Mouse (Mus musculus) midbrain, embryonic 16.5 days (tissue): ENCODE data around the gene Capn8. TPM values are rescaled to one million over a fixed set of nuclear protein-coding genes. Genes with fewer than 3 reads are reported as not detected.

ENCODE experiments used
- ATAC-seq: fragments of 200-750 bp; cut with Nextera tagmentation; 2 replicates; pipeline ENCODE4 v1.8.0; 2017; ENCODE audit warnings: moderate TSS enrichment
- H3K27ac ChIP-seq: fragments of 300-500 bp; sonication (generic); 2 replicates; pipeline ENCODE4 v1.5.1; 2014; ENCODE audit warnings: mild to moderate bottlenecking, low read length, mixed read lengths
- H3K27me3 ChIP-seq: fragments of 300-500 bp; sonication (generic); 2 replicates; pipeline ENCODE4 v1.6.1; 2014; ENCODE audit warnings: low read depth, low read length, mixed read lengths; ENCODE audit not compliant: control insufficient read depth, insufficient read depth
- H3K36me3 ChIP-seq: fragments of 300-500 bp; sonication (generic); 2 replicates; pipeline ENCODE4 v1.6.1; 2014; ENCODE audit warnings: mild to moderate bottlenecking, low read length, moderate library complexity, mixed read lengths; ENCODE audit not compliant: control insufficient read depth, insufficient read depth
- H3K4me1 ChIP-seq: fragments of 300-500 bp; sonication (generic); 2 replicates; pipeline ENCODE4 v1.6.1; 2014; ENCODE audit warnings: mild to moderate bottlenecking, low read length, mixed read lengths; ENCODE audit not compliant: control insufficient read depth, insufficient read depth
- H3K4me2 ChIP-seq: fragments of 300-500 bp; sonication (generic); 2 replicates; pipeline ENCODE4 v1.6.1; 2014; ENCODE audit warnings: mild to moderate bottlenecking, low read length, mixed read lengths
- H3K4me3 ChIP-seq: fragments of 300-500 bp; sonication (generic); 2 replicates; pipeline ENCODE4 v1.5.1; 2014; ENCODE audit warnings: low read depth, mild to moderate bottlenecking, low read length, moderate library complexity, mixed read lengths
- H3K9ac ChIP-seq: fragments of 300-500 bp; sonication (generic); 2 replicates; pipeline ENCODE4 v1.6.1; 2014; ENCODE audit warnings: low read depth, low read length, mixed read lengths
- H3K9me3 ChIP-seq: fragments of 300-500 bp; sonication (generic); replicated peaks from 2 replicates; pipeline ENCODE4 v1.6.1; 2014; ENCODE audit warnings: mild to moderate bottlenecking, low read length, mixed read lengths; ENCODE audit not compliant: control insufficient read depth, poor library complexity, severe bottlenecking
- WGBS: fragments of 180-500 bp; shearing (Covaris S2); extraction: QIAGEN DNeasy Blood & Tissue Kit; methylation state at CpG from one replicate; pipeline ENCODE4 v1.1.7; 2014; 5-methylcytosine and 5-hydroxymethylcytosine counted together
- polyA plus RNA-seq: library from polyadenylated mRNA; unstranded; fragments of >200 nt; fragmentation: Nextera tagmentation; extraction: Ambion mirVana; gene quantifications from 2 replicates; pipeline ENCODE4 v1.2.1, GENCODE M21; 2015

Gene Capn8
- polyA plus RNA-seq, 1 experiment from 2014 or later, result 0.21 TPM

- H3K9ac ChIP-seq, result no peak overlapping the region
- H3K4me2 ChIP-seq, result no peak overlapping the region
- no peaks in the 10 kb centered on the region for H3K27me3 ChIP-seq
- H3K4me1 ChIP-seq, result peaks cover 4% of the 10 kb centered on the region; the same call in 1 of the 2 replicates
- no peak overlapping the region for H3K27ac ChIP-seq
- no peak for ATAC-seq
- no peaks in the 10 kb centered on the region for H3K9me3 ChIP-seq
- 67% methylated on average over 5 of the region's 5 CpGs for WGBS
- H3K36me3 ChIP-seq, result no peaks in the 10 kb centered on the region
- no peak overlapping the region for H3K4me3 ChIP-seq
Observed at GRCm38 (mm10) chr1:182542110-182542509, 22.7 kb upstream of the Capn8 start.

- no peak overlapping the region for H3K4me3 ChIP-seq
- ATAC-seq, result no peak
- WGBS, result 86% methylated on average over 8 of the region's 8 CpGs
- no peaks in the 10 kb centered on the region for H3K27me3 ChIP-seq
- H3K4me1 ChIP-seq, result peaks cover 4% of the 10 kb centered on the region; the same call in 1 of the 2 replicates
- H3K9me3 ChIP-seq, result no peaks in the 10 kb centered on the region
- no peaks in the 10 kb centered on the region for H3K36me3 ChIP-seq
- no peak overlapping the region for H3K9ac ChIP-seq
- no peak overlapping the region for H3K27ac ChIP-seq
- H3K4me2 ChIP-seq, result no peak overlapping the region
Observed at GRCm38 (mm10) chr1:182543136-182543535, 21.7 kb upstream of the Capn8 start.

DNA sequence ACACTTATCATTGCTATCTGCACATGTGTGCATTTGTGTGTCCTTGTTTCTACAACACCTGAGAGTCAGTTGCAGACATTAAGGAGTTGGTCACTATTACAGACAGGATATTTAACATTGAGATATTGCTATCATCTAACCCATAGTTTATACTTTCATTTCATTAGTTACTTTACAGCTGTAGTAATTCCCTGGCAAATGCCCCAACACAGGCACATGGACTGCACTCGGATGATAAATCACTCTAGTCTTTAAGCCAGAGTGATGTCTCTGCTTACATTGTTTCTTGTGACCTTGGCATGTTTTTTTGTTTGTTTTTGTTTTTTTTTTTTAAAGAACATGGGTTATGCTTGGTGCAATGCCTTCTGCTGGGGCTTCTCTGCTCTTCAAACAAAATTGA lies 20.9 kb upstream of the Capn8 start:
- no peaks in the 10 kb centered on the region for H3K36me3 ChIP-seq
- H3K4me1 ChIP-seq, result peaks cover 2% of the 10 kb centered on the region; the same call in 1 of the 2 replicates
- no peak overlapping the region for H3K4me3 ChIP-seq
- no peak for ATAC-seq
- H3K9ac ChIP-seq, result no peak overlapping the region
- no peaks in the 10 kb centered on the region for H3K27me3 ChIP-seq
- WGBS, result 59% methylated on average over 1 of the region's 1 CpGs
- H3K9me3 ChIP-seq, result no peaks in the 10 kb centered on the region
- H3K4me2 ChIP-seq, result no peak overlapping the region
- H3K27ac ChIP-seq, result no peak overlapping the region

- Histone ChIP-seq H3K9ac (no peak overlapping the region), H3K9me3 (no peaks in the 10 kb centered on the region), H3K4me2 (no peak overlapping the region), H3K27me3 (no peaks in the 10 kb centered on the region), H3K27ac (no peak overlapping the region), H3K4me3 (no peak overlapping the region), H3K4me1 (no peaks in the 10 kb centered on the region), H3K36me3 (no peaks in the 10 kb centered on the region)
- WGBS, result 80% methylated on average over 8 of the region's 8 CpGs
- no peak for ATAC-seq
Observed at GRCm38 (mm10) chr1:182550761-182551160, 14.0 kb upstream of the Capn8 start.

DNA sequence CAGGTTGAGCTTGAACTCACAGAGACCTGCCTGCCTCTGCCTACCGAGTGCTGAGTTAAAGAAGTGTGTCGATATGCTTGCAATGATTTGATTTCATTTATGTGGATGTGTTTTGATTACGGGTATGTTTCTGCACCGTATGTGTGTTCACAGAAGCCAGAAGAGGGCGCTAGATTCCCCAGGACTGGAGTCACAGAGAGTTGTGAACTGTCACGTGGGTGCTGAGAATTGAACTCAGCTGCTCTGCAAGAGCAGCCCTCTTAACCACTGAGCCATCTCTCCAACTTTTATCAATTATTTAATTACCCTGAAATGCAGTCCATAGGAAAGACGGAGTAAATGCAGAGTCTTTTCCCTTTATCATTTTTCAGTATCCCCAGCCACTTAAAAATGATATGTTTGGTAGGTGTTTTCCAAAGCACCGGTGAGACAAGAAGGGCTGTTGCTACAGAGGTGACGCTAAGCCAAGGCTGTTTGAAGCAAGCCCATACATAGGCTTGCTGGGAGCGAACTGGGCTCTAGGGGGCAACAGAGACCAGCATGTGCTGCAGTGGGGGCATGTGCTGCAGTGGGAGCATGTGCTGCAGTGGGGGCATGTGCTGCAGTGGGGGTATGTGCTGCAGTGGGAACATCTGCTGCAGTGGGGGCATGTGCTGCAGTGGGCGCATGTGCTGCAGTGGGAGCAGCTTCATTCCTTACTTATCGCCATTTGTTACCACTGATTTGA lies 11.0 kb upstream of the Capn8 start:
- no peak for ATAC-seq
- WGBS, result 61% methylated on average over 12 of the region's 12 CpGs
- no peaks in the 10 kb centered on the region for H3K36me3 ChIP-seq

DNA sequence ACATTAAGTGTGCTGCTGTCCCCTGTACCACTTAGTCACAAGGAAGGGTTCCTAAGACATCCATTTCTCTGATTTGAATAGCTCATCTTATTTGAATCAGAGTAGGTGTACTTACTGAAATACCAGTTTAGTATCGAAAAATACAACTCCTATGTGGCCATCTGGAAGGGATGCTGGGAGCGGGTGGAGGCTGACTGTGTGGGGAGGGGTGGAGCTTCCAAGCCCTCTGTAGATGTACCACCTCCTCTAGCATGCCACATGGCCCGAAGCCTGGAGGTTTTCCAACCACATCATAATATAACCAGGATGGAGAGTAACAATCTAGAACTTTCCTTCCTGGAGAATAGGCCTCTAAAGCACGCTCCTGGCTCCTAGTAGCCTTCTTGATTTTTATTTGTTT lies 6.5 kb upstream of the Capn8 start:
- ATAC-seq, result no peak
- H3K36me3 ChIP-seq, result no peaks in the 10 kb centered on the region
- peaks cover 8% of the 10 kb centered on the region for H3K4me1 ChIP-seq
- H3K27ac ChIP-seq, result no peak overlapping the region
- WGBS, result 84% methylated on average over 4 of the region's 4 CpGs
- no peaks in the 10 kb centered on the region for H3K27me3 ChIP-seq
- H3K4me2 ChIP-seq, result no peak overlapping the region
- no peak overlapping the region for H3K4me3 ChIP-seq
- no peak overlapping the region for H3K9ac ChIP-seq
- H3K9me3 ChIP-seq, result no peaks in the 10 kb centered on the region

More for the DNA sequence above, 11.0 kb upstream of the Capn8 start:
- Histone ChIP-seq H3K27me3 (no peaks in the 10 kb centered on the region), H3K9me3 (no peaks in the 10 kb centered on the region), H3K27ac (no peak overlapping the region), H3K4me2 (no peak overlapping the region), H3K4me3 (no peak overlapping the region), H3K4me1 (no peaks in the 10 kb centered on the region), H3K9ac (no peak overlapping the region)

GRCm38 (mm10) chr1:182559530-182559929 lies 5.3 kb upstream of the Capn8 start:
- Histone ChIP-seq H3K4me2 (no peak overlapping the region), H3K36me3 (no peaks in the 10 kb centered on the region), H3K27ac (no peak overlapping the region), H3K4me1 (peaks cover 9% of the 10 kb centered on the region), H3K9ac (no peak overlapping the region), H3K4me3 (no peak overlapping the region), H3K27me3 (no peaks in the 10 kb centered on the region), H3K9me3 (no peaks in the 10 kb centered on the region)
- WGBS, result 88% methylated on average over 10 of the region's 11 CpGs
- no peak for ATAC-seq

GRCm38 (mm10) chr1:182560390-182561098 lies 4.3 kb upstream of the Capn8 start:
- no peak overlapping the region for H3K4me2 ChIP-seq
- WGBS, result 31% methylated on average over 3 of the region's 3 CpGs

DNA sequence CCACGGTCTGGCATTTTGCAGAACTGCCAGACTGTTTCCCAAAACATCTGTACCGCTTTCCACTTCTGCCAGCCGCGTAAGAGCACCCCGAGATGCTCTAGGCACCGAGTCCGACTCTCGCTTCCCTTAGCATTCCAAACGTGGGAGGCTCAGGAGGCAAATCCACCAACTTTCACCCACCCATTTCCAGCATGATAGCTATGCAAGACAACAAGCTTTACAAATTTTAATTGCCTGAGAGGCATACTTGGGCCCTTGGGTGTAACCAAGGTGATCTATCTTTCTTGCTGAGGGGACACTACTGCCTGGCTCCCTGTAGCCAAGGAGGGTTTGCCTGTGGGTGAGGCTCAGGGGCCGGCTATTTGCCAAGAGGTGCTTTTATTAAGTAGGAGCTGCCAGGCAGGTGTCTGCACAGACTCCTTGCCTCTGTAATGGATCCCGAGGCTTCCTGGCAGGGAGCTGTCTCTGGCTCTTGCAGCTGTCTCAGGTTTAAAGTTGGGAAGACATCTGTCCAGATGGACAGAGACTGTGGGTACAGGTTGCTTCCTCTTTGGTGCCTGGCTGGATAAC lies 2.8 kb upstream of the Capn8 start:
- Histone ChIP-seq H3K4me1 (peaks cover 9% of the 10 kb centered on the region), H3K4me2 (no peak overlapping the region), H3K9ac (no peak overlapping the region), H3K4me3 (no peak overlapping the region), H3K9me3 (no peaks in the 10 kb centered on the region), H3K36me3 (no peaks in the 10 kb centered on the region), H3K27me3 (no peaks in the 10 kb centered on the region), H3K27ac (no peak overlapping the region)
- ATAC-seq, result no peak
- 73% methylated on average over 11 of the region's 11 CpGs for WGBS

More at GRCm38 (mm10) chr1:182560390-182561098, 4.3 kb upstream of the Capn8 start:
- peak; percentile 66; the same call in 1 of the 2 replicates for ATAC-seq
- peaks cover 9% of the 10 kb centered on the region for H3K4me1 ChIP-seq
- H3K9me3 ChIP-seq, result no peaks in the 10 kb centered on the region
- no peak overlapping the region for H3K9ac ChIP-seq
- H3K4me3 ChIP-seq, result no peak overlapping the region
- H3K27me3 ChIP-seq, result no peaks in the 10 kb centered on the region
- no peak overlapping the region for H3K27ac ChIP-seq
- H3K36me3 ChIP-seq, result no peaks in the 10 kb centered on the region
